ENCODE assay signal across 33 mouse cellular contexts in genomic region chr8:115778433-115778832, GRCm38 (mm10).
"Had no signal": no experiment of that assay in that cellular context is flagged by ENCODE, and none has a peak within 500 bp of the region (broad histone marks: within the 10 kb centered on the region; RNA-seq: fewer than 3 reads in every experiment).

No protein-coding gene starts in this region.

- H3K27ac ChIP-seq: heart, embryonic 10.5 days; heart, embryonic 13.5 days; heart, embryonic 15.5 days; hindbrain, embryonic 10.5 days; hindbrain, embryonic 12.5 days; hindbrain, embryonic 13.5 days; hindbrain, embryonic 14.5 days; hindbrain, embryonic 15.5 days; hindbrain, postnatal 0 days; intestine, embryonic 15.5 days; kidney, embryonic 15.5 days; kidney, postnatal 0 days; layer of hippocampus, adult 2 months had no signal

- DNase-seq: heart, postnatal 10 days; heart, postnatal 14 days; heart, postnatal 36 days; heart, postnatal 4 days; kidney, adult 11 months; kidney, adult 18-20 months; kidney, adult 8-10 months; kidney, adult 9 months; kidney, postnatal 10 days; kidney, postnatal 14 days; kidney, postnatal 25 days; kidney, postnatal 36 days; kidney, postnatal 4 days; layer of hippocampus, adult 9-11 months; layer of hippocampus, postnatal 36 days had no signal

- H3K27me3 ChIP-seq: heart, embryonic 12.5 days; heart, embryonic 13.5 days; heart, embryonic 15.5 days; hindbrain, embryonic 12.5 days; hindbrain, embryonic 13.5 days; hindbrain, embryonic 15.5 days; intestine, embryonic 15.5 days; kidney, embryonic 15.5 days had no signal

- ATAC-seq: hindbrain, embryonic 16.5 days; hindbrain, postnatal 0 days; inflammation-experienced regulatory T-cells, adult 6 months; intestine, embryonic 15.5 days; intestine, embryonic 16.5 days; intestine, postnatal 0 days had no signal

- H3K36me3 ChIP-seq: heart, embryonic 10.5 days; heart, embryonic 12.5 days; heart, embryonic 13.5 days; heart, embryonic 15.5 days; hindbrain, embryonic 10.5 days; hindbrain, embryonic 12.5 days; hindbrain, embryonic 13.5 days; hindbrain, embryonic 15.5 days; intestine, embryonic 15.5 days; kidney, embryonic 15.5 days had no signal

- H3K4me3 ChIP-seq: heart, embryonic 10.5 days; heart, embryonic 12.5 days; heart, embryonic 13.5 days; heart, embryonic 15.5 days; hindbrain, embryonic 10.5 days; hindbrain, embryonic 12.5 days; hindbrain, embryonic 13.5 days; hindbrain, embryonic 15.5 days; intestine, embryonic 15.5 days; kidney, embryonic 15.5 days; layer of hippocampus, adult 2 months had no signal

- H3K4me1 ChIP-seq: heart, embryonic 10.5 days; heart, embryonic 12.5 days; heart, embryonic 13.5 days; heart, embryonic 15.5 days; hindbrain, embryonic 10.5 days; hindbrain, embryonic 12.5 days; hindbrain, embryonic 13.5 days; hindbrain, embryonic 15.5 days; intestine, embryonic 15.5 days; kidney, embryonic 15.5 days had no signal
